Mouse (Mus musculus) ES-Bruce4 (cell line): ENCODE results near the gene Uroc1.

Experiments
- CTCF ChIP-seq: IDR thresholded peaks from one replicate; pipeline ENCODE4 v1.8.1; 2011; ENCODE audit warnings: low read depth, low read length
- EP300 ChIP-seq: IDR thresholded peaks from 2 replicates; pipeline ENCODE4 v1.6.1; 2011; ENCODE audit warnings: low read depth, low read length; ENCODE audit not compliant: insufficient read depth
- POLR2A ChIP-seq: IDR thresholded peaks from one replicate; pipeline ENCODE4 v1.8.1; 2011; ENCODE audit warnings: low read length; ENCODE audit not compliant: insufficient read depth

DNA sequence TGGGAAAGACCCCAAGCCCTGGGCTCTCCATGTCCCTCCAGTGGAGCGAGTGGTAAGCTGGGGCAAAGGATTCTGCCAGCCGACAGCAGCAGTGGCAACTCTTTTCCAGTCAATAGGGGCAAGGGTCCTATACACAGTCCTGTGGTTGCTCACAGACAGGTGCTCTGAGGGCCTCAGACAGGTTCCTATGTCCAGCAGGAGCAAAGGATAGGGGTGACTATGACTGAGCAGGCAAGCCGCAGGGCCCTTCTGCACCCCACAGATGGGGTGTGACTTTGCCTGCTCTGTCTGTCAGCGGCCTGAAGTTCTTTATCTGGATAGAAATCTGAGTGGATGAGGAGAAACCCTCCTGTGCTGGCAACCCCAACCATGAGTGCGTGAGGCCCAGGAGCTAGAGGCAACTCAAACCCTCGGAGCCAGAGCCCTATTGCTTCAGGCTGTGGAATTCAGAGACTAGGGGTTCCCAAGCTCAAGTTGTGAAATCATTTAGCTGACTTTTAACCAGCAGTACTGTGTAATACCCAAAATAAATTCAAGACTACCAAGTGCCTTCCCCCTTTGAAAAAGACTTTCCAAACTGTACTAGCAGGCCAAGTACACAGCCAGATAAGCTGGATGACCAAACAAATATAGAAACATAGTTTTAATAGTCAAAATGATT, 26.6 kb upstream of the Uroc1 start:
- TF ChIP-seq CTCF (no peak), EP300 (no peak), POLR2A (no peak)
